Mouse (Mus musculus): ENCODE results near the gene Aplnr.

Gene Aplnr

GRCm38 (mm10) chr2:85105426-85106013 lies 30.5 kb upstream of the Aplnr start:
- Histone ChIP-seq H3K4me3 (replicated peaks; ENCODE audit: low read length) (no peak overlapping the region), H3K9me3 (ENCODE audit: low read length) (0 out of 2 replicates have a peak, but pooled peaks cover 2% of the 10 kb centered on the region), H3K36me3 (ENCODE audit: insufficient read depth, low read length) (no peaks in the 10 kb centered on the region), H3K27me3 (ENCODE audit: insufficient read depth, low read length) (no peaks in the 10 kb centered on the region), H3K4me1 (replicated peaks; ENCODE audit: low read depth, low read length) (no peaks in the 10 kb centered on the region)
- TF ChIP-seq POU5F1 (IDR thresholded peaks at IDR 0.05; ENCODE audit: borderline replicate concordance, low read length) = no peak
- no peak for TF ChIP-seq NANOG (IDR thresholded peaks at IDR 0.05; ENCODE audit: borderline replicate concordance, low read length)
- TF ChIP-seq CTCF (conservative IDR thresholded peaks at IDR 0.05; ENCODE audit: low read length) = no peak

- TF ChIP-seq POU5F1 (IDR thresholded peaks at IDR 0.05; ENCODE audit: borderline replicate concordance, low read length) (no peak), NANOG (IDR thresholded peaks at IDR 0.05; ENCODE audit: borderline replicate concordance, low read length) (no peak), CTCF (conservative IDR thresholded peaks at IDR 0.05; ENCODE audit: low read length) (no peak)
- 0 out of 2 replicates have a peak, but pooled peaks cover 2% of the 10 kb centered on the region for H3K9me3 ChIP-seq (ENCODE audit: low read length)
- no peak overlapping the region for H3K4me3 ChIP-seq (replicated peaks; ENCODE audit: low read length)
- no peaks in the 10 kb centered on the region for H3K4me1 ChIP-seq (replicated peaks; ENCODE audit: low read depth, low read length)
- no peaks in the 10 kb centered on the region for H3K27me3 ChIP-seq (ENCODE audit: insufficient read depth, low read length)
- no peaks in the 10 kb centered on the region for H3K36me3 ChIP-seq (ENCODE audit: insufficient read depth, low read length)
These were observed 29.8 kb upstream of the Aplnr start for GRCm38 (mm10) chr2:85106068-85106790.

GRCm38 (mm10) chr2:85106941-85107340 lies 29.1 kb upstream of the Aplnr start:
- no peak overlapping the region for H3K4me3 ChIP-seq (replicated peaks; ENCODE audit: low read length)
- TF ChIP-seq CTCF (conservative IDR thresholded peaks at IDR 0.05; ENCODE audit: low read length) = no peak
- no peak for TF ChIP-seq POU5F1 (IDR thresholded peaks at IDR 0.05; ENCODE audit: borderline replicate concordance, low read length)
- no peak for TF ChIP-seq NANOG (IDR thresholded peaks at IDR 0.05; ENCODE audit: borderline replicate concordance, low read length)
- H3K27me3 ChIP-seq (ENCODE audit: insufficient read depth, low read length) = no peaks in the 10 kb centered on the region
- H3K36me3 ChIP-seq (ENCODE audit: insufficient read depth, low read length) = no peaks in the 10 kb centered on the region
- 0 out of 2 replicates have a peak, but pooled peaks cover 2% of the 10 kb centered on the region for H3K9me3 ChIP-seq (ENCODE audit: low read length)
- no peaks in the 10 kb centered on the region for H3K4me1 ChIP-seq (replicated peaks; ENCODE audit: low read depth, low read length)

- Histone ChIP-seq H3K4me3 (replicated peaks; ENCODE audit: low read length) (no peak overlapping the region), H3K36me3 (ENCODE audit: insufficient read depth, low read length) (no peaks in the 10 kb centered on the region), H3K4me1 (replicated peaks; ENCODE audit: low read depth, low read length) (no peaks in the 10 kb centered on the region), H3K9me3 (ENCODE audit: low read length) (0 out of 2 replicates have a peak, but pooled peaks cover 2% of the 10 kb centered on the region), H3K27me3 (ENCODE audit: insufficient read depth, low read length) (no peaks in the 10 kb centered on the region)
- TF ChIP-seq CTCF (conservative IDR thresholded peaks at IDR 0.05; ENCODE audit: low read length) (no peak), POU5F1 (IDR thresholded peaks at IDR 0.05; ENCODE audit: borderline replicate concordance, low read length) (no peak), NANOG (IDR thresholded peaks at IDR 0.05; ENCODE audit: borderline replicate concordance, low read length) (no peak)
These were observed 25.6 kb upstream of the Aplnr start for GRCm38 (mm10) chr2:85110288-85110875.

- Histone ChIP-seq H3K36me3 (ENCODE audit: insufficient read depth, low read length) (no peaks in the 10 kb centered on the region), H3K4me1 (replicated peaks; ENCODE audit: low read depth, low read length) (no peaks in the 10 kb centered on the region), H3K27me3 (ENCODE audit: insufficient read depth, low read length) (no peaks in the 10 kb centered on the region), H3K4me3 (replicated peaks; ENCODE audit: low read length) (no peak overlapping the region), H3K9me3 (ENCODE audit: low read length) (peaks cover 6% of the 10 kb centered on the region; the same call in 1 of the 2 replicates)
- TF ChIP-seq CTCF (conservative IDR thresholded peaks at IDR 0.05; ENCODE audit: low read length) = peak; percentile 63
- TF ChIP-seq POU5F1 (IDR thresholded peaks at IDR 0.05; ENCODE audit: borderline replicate concordance, low read length) = no peak
- TF ChIP-seq NANOG (IDR thresholded peaks at IDR 0.05; ENCODE audit: borderline replicate concordance, low read length) = no peak
These were observed 12.7 kb upstream of the Aplnr start for GRCm38 (mm10) chr2:85123187-85123868.

GRCm38 (mm10) chr2:85123869-85124535 lies 12.0 kb upstream of the Aplnr start:
- H3K27me3 ChIP-seq (ENCODE audit: insufficient read depth, low read length) = peaks cover 2% of the 10 kb centered on the region; the same call in 1 of the 2 replicates
- peaks cover 6% of the 10 kb centered on the region; the same call in 1 of the 2 replicates for H3K9me3 ChIP-seq (ENCODE audit: low read length)
- no peak overlapping the region for H3K4me3 ChIP-seq (replicated peaks; ENCODE audit: low read length)
- TF ChIP-seq CTCF (conservative IDR thresholded peaks at IDR 0.05; ENCODE audit: low read length) (peak; percentile 77), NANOG (IDR thresholded peaks at IDR 0.05; ENCODE audit: borderline replicate concordance, low read length) (no peak)
- H3K36me3 ChIP-seq (ENCODE audit: insufficient read depth, low read length) = no peaks in the 10 kb centered on the region
- no peaks in the 10 kb centered on the region for H3K4me1 ChIP-seq (replicated peaks; ENCODE audit: low read depth, low read length)

- Histone ChIP-seq H3K27me3 (ENCODE audit: insufficient read depth, low read length) (peaks cover 9% of the 10 kb centered on the region; the same call in 1 of the 2 replicates), H3K9me3 (ENCODE audit: low read length) (no peaks in the 10 kb centered on the region), H3K4me1 (replicated peaks; ENCODE audit: low read depth, low read length) (peaks cover 18% of the 10 kb centered on the region), H3K4me3 (replicated peaks; ENCODE audit: low read length) (no peak overlapping the region), H3K36me3 (ENCODE audit: insufficient read depth, low read length) (no peaks in the 10 kb centered on the region)
- TF ChIP-seq NANOG (IDR thresholded peaks at IDR 0.05; ENCODE audit: borderline replicate concordance, low read length) (no peak), CTCF (conservative IDR thresholded peaks at IDR 0.05; ENCODE audit: low read length) (no peak), POU5F1 (IDR thresholded peaks at IDR 0.05; ENCODE audit: borderline replicate concordance, low read length) (no peak)
These were observed 6.5 kb upstream of the Aplnr start for GRCm38 (mm10) chr2:85129496-85129971.
